Mouse (Mus musculus) yolk sac, embryonic 10.5 days (tissue): ENCODE data around the gene Ccl11.

Experiments
- DNase-seq: peaks from one replicate; pipeline ENCODE4 v3.0.0-alpha.2; 2017; ENCODE audit warnings: low spot score

Ccl11 gene

GRCm38 (mm10) chr11:82057646-82058045 is at the start of gene Ccl11:
Gene Ccl11 (plus strand): TSS chr11:82057823.
- DNase-seq = no peak

GRCm38 (mm10) chr11:82010115-82010514 is 47.5 kb upstream of the Ccl11 start:
- DNase-seq = no peak

- no peak for DNase-seq
Measured at GRCm38 (mm10) chr11:82011411-82012193, 46.0 kb upstream of the Ccl11 start.

- DNase-seq = no peak
Measured at GRCm38 (mm10) chr11:82013756-82014155, 43.9 kb upstream of the Ccl11 start.

- DNase-seq = no peak
Measured at GRCm38 (mm10) chr11:82015066-82015465, 42.6 kb upstream of the Ccl11 start.

- DNase-seq = no peak
Measured at GRCm38 (mm10) chr11:82016181-82016780, 41.3 kb upstream of the Ccl11 start.

- DNase-seq = no peak
Measured at GRCm38 (mm10) chr11:82019389-82019788, 38.2 kb upstream of the Ccl11 start.

- peak; percentile 69 for DNase-seq
Measured at GRCm38 (mm10) chr11:82019793-82020192, 37.8 kb upstream of the Ccl11 start.

- no peak for DNase-seq
Measured at GRCm38 (mm10) chr11:82021406-82021805, 36.2 kb upstream of the Ccl11 start.

- DNase-seq = no peak
Measured at GRCm38 (mm10) chr11:82022504-82023056, 35.0 kb upstream of the Ccl11 start.

GRCm38 (mm10) chr11:82023769-82024168 is 33.9 kb upstream of the Ccl11 start:
- DNase-seq = no peak

GRCm38 (mm10) chr11:82030171-82030570 is 27.5 kb upstream of the Ccl11 start:
- DNase-seq = no peak

- no peak for DNase-seq
Measured at GRCm38 (mm10) chr11:82032136-82032535, 25.5 kb upstream of the Ccl11 start.

- DNase-seq = no peak
Measured at GRCm38 (mm10) chr11:82032678-82033344, 24.8 kb upstream of the Ccl11 start.

- no peak for DNase-seq
Measured at GRCm38 (mm10) chr11:82034446-82034845, 23.2 kb upstream of the Ccl11 start.

GRCm38 (mm10) chr11:82035356-82035755 is 22.3 kb upstream of the Ccl11 start, which contains the start of gene Ccl2:
Gene Ccl2 (plus strand): TSS chr11:82035571.
- DNase-seq = no peak

- DNase-seq = no peak
Measured at GRCm38 (mm10) chr11:82035857-82036256, 21.8 kb upstream of the Ccl11 start.

GRCm38 (mm10) chr11:82038535-82038934 is 19.1 kb upstream of the Ccl11 start, which contains the start of gene Gm17268:
Gene Gm17268 (minus strand): TSS chr11:82038562.
- DNase-seq = no peak

- DNase-seq = no peak
Measured at GRCm38 (mm10) chr11:82039132-82039660, 18.4 kb upstream of the Ccl11 start.

GRCm38 (mm10) chr11:82041671-82042080 is 15.9 kb upstream of the Ccl11 start:
- DNase-seq = no peak

- DNase-seq = no peak
Measured at GRCm38 (mm10) chr11:82045471-82045870, 12.2 kb upstream of the Ccl11 start, which contains the start of gene Ccl7. Gene Ccl7 (plus strand): TSS chr11:82045712.

GRCm38 (mm10) chr11:82047746-82048415 is 9.7 kb upstream of the Ccl11 start:
- DNase-seq = peak; percentile 19
